Mouse (Mus musculus) liver, embryonic 14.5 days (tissue): ENCODE measurements at regions not wholly inside any gene's neighbourhood (a gene's known extent, or its start where the extent isn't known, plus 50 kb on each side); places are given as distances from the start of the nearest gene placed in this dataset.

Experiments
- CTCF ChIP-seq: IDR thresholded peaks from 2 replicates; pipeline ENCODE4 v1.5.1; 2016; ENCODE audit warnings: antibody characterized with exemption, low read depth, control low read depth
- EP300 ChIP-seq: IDR thresholded peaks from 2 replicates; pipeline ENCODE4 v1.6.1; 2016; ENCODE audit warnings: antibody characterized with exemption, low read depth

- TF ChIP-seq CTCF: no peak
- no peak for TF ChIP-seq EP300
Measured at GRCm38 (mm10) chr4:81101049-81101448, 190.6 kb downstream of the Lurap1l start.
